Mouse (Mus musculus) heart, postnatal 0 days (tissue): ENCODE data around the gene Slc13a3.

Experiments used
- CTCF ChIP-seq: IDR thresholded peaks from 2 replicates; pipeline ENCODE4 v1.5.1; 2016; ENCODE audit warnings: antibody characterized with exemption, control low read depth, low read depth
- EP300 ChIP-seq: IDR thresholded peaks from 2 replicates; pipeline ENCODE4 v1.6.1; 2016; ENCODE audit warnings: antibody characterized with exemption, low read depth

GRCm38 (mm10) chr2:165482003-165482402, 9.0 kb upstream of the Slc13a3 start:
- TF ChIP-seq CTCF, result no peak
- TF ChIP-seq EP300, result no peak
